Mouse (Mus musculus): ENCODE measurements around the gene Bend6.

- TF ChIP-seq ZC3H11A (IDR thresholded peaks at IDR 0.05; ENCODE audit: low read depth, low read length) (no peak), MEF2A (IDR thresholded peaks at IDR 0.05; ENCODE audit: extremely low read depth, insufficient replicate concordance, low read depth, low read length, poor library complexity, severe bottlenecking) (no peak), GABPA (IDR thresholded peaks at IDR 0.05; ENCODE audit: low read depth, low read length) (no peak), GATA1 (IDR thresholded peaks at IDR 0.05; ENCODE audit: low read depth, low read length) (no peak), CHD1 (IDR thresholded peaks at IDR 0.05; ENCODE audit: low read depth, low read length) (no peak), CTCF (IDR thresholded peaks at IDR 0.05 in 2 of 3, conservative IDR thresholded peaks at IDR 0.05 in 1 of 3; ENCODE audit: control insufficient read depth in 1 of 3, insufficient read depth in 1 of 3, low read depth in 2 of 3, low read length in 3 of 3, poor library complexity in 1 of 3, severe bottlenecking in 1 of 3) (peak; percentile 36 to 44 (median 40); a peak in 5 of 6 replicates)
Measured at GRCm38 (mm10) chr1:33875691-33876090, 31.9 kb downstream of the Bend6 start.

All from MEL (cell line).